Mouse (Mus musculus): ENCODE measurements around the gene Abcc4. TPM values are rescaled to one million over a fixed set of nuclear protein-coding genes. Genes with fewer than 3 reads are reported as not detected.

Abcc4 gene
- polyA plus RNA-seq, 1 experiment = 8.7 TPM

GRCm38 (mm10) chr14:118464401-118464800 is 241.6 kb downstream of the Abcc4 start:
- H3K4me1 ChIP-seq (ENCODE audit: control insufficient read depth, insufficient read depth, low read length) = no peaks in the 10 kb centered on the region
- no peak for DNase-seq
- TF ChIP-seq POLR2A (IDR thresholded peaks at IDR 0.05; ENCODE audit: borderline replicate concordance, extremely low read depth, low read depth, low read length) (no peak), CTCF (IDR thresholded peaks at IDR 0.05; ENCODE audit: insufficient read depth, low read length) (no peak)
- H3K4me3 ChIP-seq (replicated peaks; ENCODE audit: extremely low read depth, low read depth, low read length) = no peak overlapping the region
- 92% methylated on average over 3 of the region's 3 CpGs for WGBS

- no peak for DNase-seq
- no peaks in the 10 kb centered on the region for H3K4me1 ChIP-seq (ENCODE audit: control insufficient read depth, insufficient read depth, low read length)
- 43% methylated on average over 4 of the region's 4 CpGs for WGBS
- no peak for TF ChIP-seq POLR2A (IDR thresholded peaks at IDR 0.05; ENCODE audit: borderline replicate concordance, extremely low read depth, low read depth, low read length)
- no peak for TF ChIP-seq CTCF (IDR thresholded peaks at IDR 0.05; ENCODE audit: insufficient read depth, low read length)
- H3K4me3 ChIP-seq (replicated peaks; ENCODE audit: extremely low read depth, low read depth, low read length) = no peak overlapping the region
Observed at GRCm38 (mm10) chr14:118452572-118452971, 253.4 kb downstream of the Abcc4 start.

- no peak for TF ChIP-seq CTCF (IDR thresholded peaks at IDR 0.05; ENCODE audit: insufficient read depth, low read length)
- no peak for TF ChIP-seq POLR2A (IDR thresholded peaks at IDR 0.05; ENCODE audit: borderline replicate concordance, extremely low read depth, low read depth, low read length)
- no peak for DNase-seq
- whole genome bisulfite sequencing = 74% methylated on average over 8 of the region's 8 CpGs
- no peak overlapping the region for H3K4me3 ChIP-seq (replicated peaks; ENCODE audit: extremely low read depth, low read depth, low read length)
- peaks cover 2% of the 10 kb centered on the region; the same call in 1 of the 2 replicates for H3K4me1 ChIP-seq (ENCODE audit: control insufficient read depth, insufficient read depth, low read length)
Observed at GRCm38 (mm10) chr14:118440155-118440554, 265.9 kb downstream of the Abcc4 start.

- no peak for TF ChIP-seq POLR2A (IDR thresholded peaks at IDR 0.05; ENCODE audit: borderline replicate concordance, extremely low read depth, low read depth, low read length)
- TF ChIP-seq CTCF (IDR thresholded peaks at IDR 0.05; ENCODE audit: insufficient read depth, low read length) = no peak
- peaks cover 2% of the 10 kb centered on the region; the same call in 1 of the 2 replicates for H3K4me1 ChIP-seq (ENCODE audit: control insufficient read depth, insufficient read depth, low read length)
- DNase-seq = no peak
- H3K4me3 ChIP-seq (replicated peaks; ENCODE audit: extremely low read depth, low read depth, low read length) = no peak overlapping the region
- 3% methylated on average over 36 of the region's 36 CpGs for WGBS
Observed at GRCm38 (mm10) chr14:118437156-118437931, 268.7 kb downstream of the Abcc4 start.

GRCm38 (mm10) chr14:118436791-118437155 is 269.2 kb downstream of the Abcc4 start:
- Histone ChIP-seq H3K4me3 (replicated peaks; ENCODE audit: extremely low read depth, low read depth, low read length) (no peak overlapping the region), H3K4me1 (ENCODE audit: control insufficient read depth, insufficient read depth, low read length) (peaks cover 2% of the 10 kb centered on the region; the same call in 1 of the 2 replicates)
- TF ChIP-seq POLR2A (IDR thresholded peaks at IDR 0.05; ENCODE audit: borderline replicate concordance, extremely low read depth, low read depth, low read length) (no peak), CTCF (IDR thresholded peaks at IDR 0.05; ENCODE audit: insufficient read depth, low read length) (no peak)
- WGBS = under 1% methylated on average over 31 of the region's 31 CpGs
- no peak for DNase-seq

GRCm38 (mm10) chr14:118435676-118436330 is 270.2 kb downstream of the Abcc4 start:
- WGBS = 33% methylated on average over 12 of the region's 12 CpGs
- no peak for DNase-seq
- TF ChIP-seq POLR2A (IDR thresholded peaks at IDR 0.05; ENCODE audit: borderline replicate concordance, extremely low read depth, low read depth, low read length) = no peak
- no peak for TF ChIP-seq CTCF (IDR thresholded peaks at IDR 0.05; ENCODE audit: insufficient read depth, low read length)
- H3K4me3 ChIP-seq (replicated peaks; ENCODE audit: extremely low read depth, low read depth, low read length) = no peak overlapping the region
- H3K4me1 ChIP-seq (ENCODE audit: control insufficient read depth, insufficient read depth, low read length) = peaks cover 2% of the 10 kb centered on the region; the same call in 1 of the 2 replicates

GRCm38 (mm10) chr14:118434842-118435241 is 271.2 kb downstream of the Abcc4 start:
- WGBS = 84% methylated on average over 4 of the region's 4 CpGs
- Histone ChIP-seq H3K4me3 (replicated peaks; ENCODE audit: extremely low read depth, low read depth, low read length) (no peak overlapping the region), H3K4me1 (ENCODE audit: control insufficient read depth, insufficient read depth, low read length) (peaks cover 2% of the 10 kb centered on the region; the same call in 1 of the 2 replicates)
- TF ChIP-seq POLR2A (IDR thresholded peaks at IDR 0.05; ENCODE audit: borderline replicate concordance, extremely low read depth, low read depth, low read length) = no peak
- no peak for TF ChIP-seq CTCF (IDR thresholded peaks at IDR 0.05; ENCODE audit: insufficient read depth, low read length)
- DNase-seq = no peak

GRCm38 (mm10) chr14:118433848-118434247 is 272.2 kb downstream of the Abcc4 start:
- no peak for DNase-seq
- Histone ChIP-seq H3K4me1 (ENCODE audit: control insufficient read depth, insufficient read depth, low read length) (peaks cover 2% of the 10 kb centered on the region; the same call in 1 of the 2 replicates), H3K4me3 (replicated peaks; ENCODE audit: extremely low read depth, low read depth, low read length) (no peak overlapping the region)
- no peak for TF ChIP-seq POLR2A (IDR thresholded peaks at IDR 0.05; ENCODE audit: borderline replicate concordance, extremely low read depth, low read depth, low read length)
- no peak for TF ChIP-seq CTCF (IDR thresholded peaks at IDR 0.05; ENCODE audit: insufficient read depth, low read length)
- 69% methylated on average over 6 of the region's 6 CpGs for WGBS

Other genes starting within 250 kb of the Abcc4 start
- 10.9 and 11.8 TPM in 2 replicates for gene Cldn10, start 81.7 kb upstream of the Abcc4 start, polyA plus RNA-seq (2012; rRNA removed)
- 7.5 and 8.3 TPM in 2 replicates for gene Dzip1, start 219.2 kb upstream of the Abcc4 start, polyA plus RNA-seq (2012; rRNA removed)
- gene Dnajc3, start 231.8 kb upstream of the Abcc4 start, polyA plus RNA-seq (2012; rRNA removed) = 20.9 and 22.7 TPM in 2 replicates

All from lung, adult 2 months (tissue).